Mouse (Mus musculus): Measurements from ENCODE around the gene Zim1. TPM values are rescaled to one million over a fixed set of nuclear protein-coding genes. Genes with fewer than 3 reads are reported as not detected.

Zim1 gene
- total RNA-seq, 2 experiments from 2014 or later: 5.6 to 7.4 TPM

GRCm38 (mm10) chr7:6652151-6652550 is 44.1 kb downstream of the Zim1 start:
- DNase-seq (ENCODE audit: extremely low spot score in 1 of 2, low spot score in 1 of 2): no peak

- DNase-seq (ENCODE audit: extremely low spot score in 1 of 2, low spot score in 1 of 2): no peak
These were observed 45.0 kb downstream of the Zim1 start for GRCm38 (mm10) chr7:6651221-6651620.

GRCm38 (mm10) chr7:6650526-6650925 is 45.7 kb downstream of the Zim1 start:
- DNase-seq (ENCODE audit: extremely low spot score in 1 of 2, low spot score in 1 of 2): no peak

- no peak for DNase-seq (ENCODE audit: extremely low spot score in 1 of 2, low spot score in 1 of 2)
These were observed 50.4 kb downstream of the Zim1 start for GRCm38 (mm10) chr7:6645821-6646220.

GRCm38 (mm10) chr7:6638076-6638475 is 58.2 kb downstream of the Zim1 start:
- no peak for DNase-seq (ENCODE audit: extremely low spot score in 1 of 2, low spot score in 1 of 2)

- no peak for DNase-seq (ENCODE audit: extremely low spot score in 1 of 2, low spot score in 1 of 2)
These were observed 59.5 kb downstream of the Zim1 start for GRCm38 (mm10) chr7:6636741-6637140.

- no peak for DNase-seq (ENCODE audit: extremely low spot score in 1 of 2, low spot score in 1 of 2)
These were observed 60.4 kb downstream of the Zim1 start for GRCm38 (mm10) chr7:6635831-6636230.

Other genes with a start within 250 kb of the Zim1 start
- gene Olfr1336, start 240.3 kb downstream of the Zim1 start, total RNA-seq (2021): not detected
- not detected for gene Olfr1346, start 229.3 kb downstream of the Zim1 start, total RNA-seq (2021)
- gene Olfr5, start 209.5 kb downstream of the Zim1 start, total RNA-seq (2021): not detected
- not detected for gene Olfr1347, start 196.7 kb downstream of the Zim1 start, total RNA-seq (2021)
- not detected for gene Olfr1348, start 187.7 kb downstream of the Zim1 start, total RNA-seq (2021)
- gene Olfr1349, start 173.5 kb downstream of the Zim1 start, total RNA-seq (2021): not detected
- not detected for gene Olfr1350, start 131.6 kb downstream of the Zim1 start, total RNA-seq (2021)
- 100 to 1,000 TPM; 160 to 182 TPM for gene Peg3, start 34.0 kb upstream of the Zim1 start, total RNA-seq (2021)
- 10 to 100 TPM; 28.8 to 29.5 TPM for gene Usp29, start 34.1 kb upstream of the Zim1 start, total RNA-seq (2021)

Data from layer of hippocampus, postnatal 25 days (tissue).